11 mouse cellular contexts compared by ENCODE assay signal in the genomic region with DNA sequence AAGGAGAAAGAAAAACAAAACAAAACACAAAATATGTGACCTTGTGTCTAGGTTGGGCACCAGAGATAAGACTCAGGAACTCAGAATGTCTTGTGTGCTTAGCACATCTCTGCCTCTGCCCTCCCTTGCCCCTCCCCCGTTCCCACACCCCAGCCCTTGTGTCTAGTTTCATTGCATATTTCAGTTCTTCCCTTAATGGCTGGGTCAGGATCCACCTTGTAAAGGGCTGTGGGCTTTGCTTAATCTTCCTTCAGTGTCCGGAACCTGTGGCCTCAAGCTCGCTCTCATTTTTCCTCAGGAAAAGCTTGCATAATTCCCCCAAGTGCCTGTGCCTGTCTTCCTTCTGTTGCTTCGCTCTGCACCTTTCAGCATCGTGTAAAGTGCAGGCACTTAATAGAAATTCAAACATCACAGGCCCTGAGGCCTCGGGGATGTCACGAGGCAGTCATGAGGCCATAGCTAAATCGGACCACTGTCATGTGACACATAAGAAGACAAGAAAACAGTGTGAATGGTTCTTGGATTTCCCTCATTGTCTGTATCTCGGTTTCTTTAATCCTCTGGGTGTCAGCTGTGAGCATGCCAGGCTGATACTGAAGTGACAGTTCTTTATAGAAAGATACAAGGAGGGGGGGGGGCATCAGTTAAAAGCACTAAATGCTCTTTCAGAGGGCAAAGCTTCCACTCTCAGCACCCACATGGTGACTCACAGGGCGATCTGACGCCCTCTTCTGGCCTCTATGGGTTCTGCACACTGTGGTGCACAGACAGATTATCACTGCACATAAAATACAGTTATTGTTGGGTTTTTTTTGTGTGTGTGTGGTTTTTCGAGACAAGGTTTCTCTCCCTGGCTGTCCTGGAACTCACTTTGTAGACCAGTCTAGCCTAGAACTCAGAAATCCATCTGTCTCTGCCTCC. TPM values are rescaled to one million over a fixed set of nuclear protein-coding genes. Genes with fewer than 3 reads are reported as not detected.
DNase-seq lines count a peak whose midpoint lies in the region; ATAC-seq and TF ChIP-seq lines count a peak whose summit lies in the region.
"Had no signal": no experiment of that assay in that cellular context is flagged by ENCODE, and none has a peak within 500 bp of the region (broad histone marks: within the 10 kb centered on the region; RNA-seq: fewer than 3 reads in every experiment).

No protein-coding gene starts in this region.

- H3K4me1 ChIP-seq in hindbrain, postnatal 0 days (ENCODE audit: insufficient read depth, low read length) = no peaks in the 10 kb centered on the region
- no peaks in the 10 kb centered on the region for H3K4me1 ChIP-seq in hindbrain, embryonic 14.5 days (replicated peaks; ENCODE audit: control insufficient read depth, insufficient read depth, low read length)
- H3K4me1 ChIP-seq in G1E (ENCODE audit: insufficient read depth, low read depth, low read length) = peaks cover 63% of the 10 kb centered on the region
- H3K4me1 ChIP-seq in intestine, embryonic 16.5 days (ENCODE audit: control insufficient read depth, insufficient read depth, low read length) = 0 out of 2 replicates have a peak, but pooled peaks cover 10% of the 10 kb centered on the region
- 0 out of 2 replicates have a peak, but pooled peaks cover 4% of the 10 kb centered on the region for H3K4me1 ChIP-seq in midbrain, embryonic 13.5 days (replicated peaks)
- H3K4me1 ChIP-seq: neural tube, embryonic 13.5 days had no signal

- H3K9ac ChIP-seq in hindbrain, postnatal 0 days (replicated peaks; ENCODE audit: low read length) = no peak overlapping the region
- no peak overlapping the region for H3K9ac ChIP-seq in hindbrain, embryonic 14.5 days
- no peak overlapping the region for H3K9ac ChIP-seq in intestine, embryonic 16.5 days (ENCODE audit: low read depth, low read length)
- H3K9ac ChIP-seq in midbrain, embryonic 13.5 days (replicated peaks) = no peak overlapping the region
- H3K9ac ChIP-seq: embryonic facial prominence, embryonic 15.5 days; kidney, embryonic 15.5 days; neural tube, embryonic 13.5 days had no signal

- no peak overlapping the region for H3K4me3 ChIP-seq in hindbrain, postnatal 0 days (ENCODE audit: low read length)
- no peak overlapping the region for H3K4me3 ChIP-seq in hindbrain, embryonic 14.5 days (replicated peaks; ENCODE audit: low read length)
- H3K4me3 ChIP-seq in G1E (ENCODE audit: low read depth, low read length) = no peak overlapping the region
- no peak overlapping the region for H3K4me3 ChIP-seq in intestine, embryonic 16.5 days (ENCODE audit: low read length)
- no peak overlapping the region for H3K4me3 ChIP-seq in midbrain, embryonic 13.5 days (replicated peaks)
- H3K4me3 ChIP-seq: embryonic facial prominence, embryonic 15.5 days; kidney, embryonic 15.5 days; neural tube, embryonic 13.5 days had no signal

- no peak overlapping the region for H3K4me2 ChIP-seq in hindbrain, postnatal 0 days (ENCODE audit: low read depth, low read length)
- H3K4me2 ChIP-seq in hindbrain, embryonic 14.5 days (replicated peaks) = no peak overlapping the region
- no peak overlapping the region for H3K4me2 ChIP-seq in intestine, embryonic 16.5 days (ENCODE audit: low read depth, low read length)
- H3K4me2 ChIP-seq in midbrain, embryonic 13.5 days (replicated peaks) = no peak overlapping the region
- H3K4me2 ChIP-seq: embryonic facial prominence, embryonic 15.5 days; kidney, embryonic 15.5 days; neural tube, embryonic 13.5 days had no signal

- no peaks in the 10 kb centered on the region for H3K9me3 ChIP-seq in hindbrain, postnatal 0 days (ENCODE audit: low read length)
- no peaks in the 10 kb centered on the region for H3K9me3 ChIP-seq in hindbrain, embryonic 14.5 days (ENCODE audit: control insufficient read depth, low read length)
- no peaks in the 10 kb centered on the region for H3K9me3 ChIP-seq in G1E (replicated peaks)
- no peaks in the 10 kb centered on the region for H3K9me3 ChIP-seq in intestine, embryonic 16.5 days (ENCODE audit: control insufficient read depth, low read length)
- H3K9me3 ChIP-seq in midbrain, embryonic 13.5 days = no peaks in the 10 kb centered on the region
- H3K9me3 ChIP-seq: embryonic facial prominence, embryonic 15.5 days; kidney, embryonic 15.5 days; neural tube, embryonic 13.5 days had no signal

- peaks cover under 1% of the 10 kb centered on the region; the same call in 1 of the 2 replicates for H3K36me3 ChIP-seq in hindbrain, postnatal 0 days (ENCODE audit: insufficient read depth, low read length)
- no peaks in the 10 kb centered on the region; the same call in none of the 2 replicates for H3K36me3 ChIP-seq in hindbrain, embryonic 14.5 days (replicated peaks; ENCODE audit: control insufficient read depth, insufficient read depth)
- H3K36me3 ChIP-seq in G1E (replicated peaks) = peaks cover 82% of the 10 kb centered on the region
- H3K36me3 ChIP-seq in intestine, embryonic 16.5 days (ENCODE audit: control insufficient read depth, insufficient read depth, low read length) = no peaks in the 10 kb centered on the region
- peaks cover 8% of the 10 kb centered on the region; the same call in 1 of the 2 replicates for H3K36me3 ChIP-seq in midbrain, embryonic 13.5 days
- H3K36me3 ChIP-seq: embryonic facial prominence, embryonic 15.5 days; kidney, embryonic 15.5 days had no signal

- no peak for DNase-seq in hindbrain, postnatal 0 days (ENCODE audit: low spot score)
- no peak for DNase-seq in hindbrain, embryonic 14.5 days (ENCODE audit: low spot score)
- DNase-seq in G1E (ENCODE audit: low spot score) = no peak
- no peak for DNase-seq in cerebellum, postnatal 10 days
- no peak for DNase-seq in adrenal gland, adult 2 months

- peak; percentile 42 for TF ChIP-seq CTCF in hindbrain, postnatal 0 days (IDR thresholded peaks at IDR 0.05; ENCODE audit: low read depth)
- 0 out of 2 replicates have a peak, but pooled peaks have one; percentile 18 for TF ChIP-seq CTCF in G1E (IDR thresholded peaks at IDR 0.05; ENCODE audit: low read depth, low read length)

- H3K27ac ChIP-seq in hindbrain, postnatal 0 days = no peak overlapping the region
- H3K27ac ChIP-seq in hindbrain, embryonic 14.5 days = no peak overlapping the region
- peak overlapping the region; percentile 71 for H3K27ac ChIP-seq in intestine, embryonic 16.5 days (ENCODE audit: low read length)
- H3K27ac ChIP-seq in midbrain, embryonic 13.5 days = peak overlapping the region; percentile 44
- H3K27ac ChIP-seq: embryonic facial prominence, embryonic 15.5 days; kidney, embryonic 15.5 days; neural tube, embryonic 13.5 days had no signal

- no peaks in the 10 kb centered on the region for H3K27me3 ChIP-seq in hindbrain, postnatal 0 days (ENCODE audit: insufficient read depth, low read length)
- H3K27me3 ChIP-seq in hindbrain, embryonic 14.5 days (ENCODE audit: control insufficient read depth, insufficient read depth, low read length) = no peaks in the 10 kb centered on the region
- no peaks in the 10 kb centered on the region for H3K27me3 ChIP-seq in G1E (ENCODE audit: insufficient read depth, low read length)
- no peaks in the 10 kb centered on the region for H3K27me3 ChIP-seq in intestine, embryonic 16.5 days (replicated peaks; ENCODE audit: control insufficient read depth, insufficient read depth, low read length)
- no peaks in the 10 kb centered on the region for H3K27me3 ChIP-seq in midbrain, embryonic 13.5 days
- H3K27me3 ChIP-seq: embryonic facial prominence, embryonic 15.5 days; neural tube, embryonic 13.5 days; Patski had no signal

- WGBS in hindbrain, postnatal 0 days = 71% methylated on average over 12 of the region's 12 CpGs
- WGBS in hindbrain, embryonic 14.5 days = 64% methylated on average over 12 of the region's 12 CpGs
- 68% methylated on average over 12 of the region's 12 CpGs for WGBS in intestine, embryonic 16.5 days
- 57% methylated on average over 12 of the region's 12 CpGs for WGBS in midbrain, embryonic 13.5 days

- no peak for ATAC-seq in hindbrain, postnatal 0 days
- ATAC-seq in hindbrain, embryonic 14.5 days (ENCODE audit: low FRiP score) = no peak
- ATAC-seq in G1E (ENCODE audit: extremely low read depth, insufficient number of reproducible peaks, low FRiP score, poor library complexity, severe bottlenecking) = no peak
- ATAC-seq in intestine, embryonic 16.5 days = peak; percentile 28; the same call in 1 of the 2 replicates
- peak; percentile 37; the same call in 1 of the 2 replicates for ATAC-seq in midbrain, embryonic 13.5 days
- ATAC-seq: Patski had no signal

RNA-seq across cellular contexts. Expression of gene Rpl3, which starts 14.1 kb away (rescaled TPM):
- 599 and 600 TPM in 2 replicates for total RNA-seq in hindbrain, postnatal 0 days (2014; rRNA removed)
- polyA plus RNA-seq in hindbrain, postnatal 0 days (2015; fragmentation: Nextera tagmentation; extraction: Ambion mirVana) = 527 and 544 TPM in 2 replicates
- polyA plus RNA-seq in hindbrain, embryonic 14.5 days (2014; fragmentation: Nextera tagmentation; extraction: Ambion mirVana) = 685 and 734 TPM in 2 replicates
- total RNA-seq in G1E (2014; fragmentation: Nextera tagmentation) = 1,019 and 1,021 TPM in 2 replicates
- total RNA-seq in G1E (2017) = 1,569 and 1,698 TPM in 2 replicates
- polyA plus RNA-seq in G1E (2012) = 114 and 176 TPM in 2 replicates
- polyA plus RNA-seq in intestine, embryonic 16.5 days (2015; fragmentation: Nextera tagmentation; extraction: Ambion mirVana) = 1,018 and 1,133 TPM in 2 replicates
- 608 and 612 TPM in 2 replicates for polyA plus RNA-seq in midbrain, embryonic 13.5 days (2015; fragmentation: Nextera tagmentation; extraction: Ambion mirVana)
- total RNA-seq in adrenal gland, adult 2 months (2021) = 100 to 1,000 TPM; 376 to 618 TPM
- 500 and 520 TPM in 2 replicates for polyA plus RNA-seq in adrenal gland, adult 2 months (2012; rRNA removed)

RNA-seq across cellular contexts. Expression of gene Syngr1, which starts 14.6 kb away (rescaled TPM):
- 155 and 157 TPM in 2 replicates for total RNA-seq in hindbrain, postnatal 0 days (2014; rRNA removed)
- polyA plus RNA-seq in hindbrain, postnatal 0 days (2015; fragmentation: Nextera tagmentation; extraction: Ambion mirVana) = 73.4 and 78.6 TPM in 2 replicates
- polyA plus RNA-seq in hindbrain, embryonic 14.5 days (2014; fragmentation: Nextera tagmentation; extraction: Ambion mirVana) = 37.0 and 38.7 TPM in 2 replicates
- total RNA-seq in G1E (2014; fragmentation: Nextera tagmentation) = 41.4 and 44.2 TPM in 2 replicates
- total RNA-seq in G1E (2017) = 74.6 and 96.9 TPM in 2 replicates
- polyA plus RNA-seq in G1E (2012) = 86.9 and 89.8 TPM in 2 replicates
- polyA plus RNA-seq in intestine, embryonic 16.5 days (2015; fragmentation: Nextera tagmentation; extraction: Ambion mirVana) = 15.2 and 16.0 TPM in 2 replicates
- 20.6 and 26.2 TPM in 2 replicates for polyA plus RNA-seq in midbrain, embryonic 13.5 days (2015; fragmentation: Nextera tagmentation; extraction: Ambion mirVana)
- total RNA-seq in adrenal gland, adult 2 months (2021) = 10 to 100 TPM; 24.4 to 47.8 TPM
- 86.9 and 119 TPM in 2 replicates for polyA plus RNA-seq in adrenal gland, adult 2 months (2012; rRNA removed)

RNA-seq across cellular contexts. Expression of gene Tab1, which starts 27.2 kb away (rescaled TPM):
- 55.0 and 58.6 TPM in 2 replicates for total RNA-seq in hindbrain, postnatal 0 days (2014; rRNA removed)
- polyA plus RNA-seq in hindbrain, postnatal 0 days (2015; fragmentation: Nextera tagmentation; extraction: Ambion mirVana) = 26.5 and 27.9 TPM in 2 replicates
- 32.2 and 36.1 TPM in 2 replicates for polyA plus RNA-seq in hindbrain, embryonic 14.5 days (2014; fragmentation: Nextera tagmentation; extraction: Ambion mirVana)
- total RNA-seq in G1E (2014; fragmentation: Nextera tagmentation) (19.0 and 27.2 TPM in 2 replicates), G1E (2017) (22.3 and 25.0 TPM in 2 replicates)
- polyA plus RNA-seq in G1E (2012) = 23.6 and 29.1 TPM in 2 replicates
- 28.2 and 29.6 TPM in 2 replicates for polyA plus RNA-seq in intestine, embryonic 16.5 days (2015; fragmentation: Nextera tagmentation; extraction: Ambion mirVana)
- 41.1 and 43.0 TPM in 2 replicates for polyA plus RNA-seq in midbrain, embryonic 13.5 days (2015; fragmentation: Nextera tagmentation; extraction: Ambion mirVana)
- total RNA-seq in adrenal gland, adult 2 months (2021) = 10 to 100 TPM; 11.4 to 23.2 TPM
- 19.6 and 23.4 TPM in 2 replicates for polyA plus RNA-seq in adrenal gland, adult 2 months (2012; rRNA removed)

Comparison
In these comparisons a context has a peak if more than half of its experiments do, and no peak if none do; other contexts are left out.
1. ATAC-seq: peak in intestine, embryonic 16.5 days (single experiment) and midbrain, embryonic 13.5 days (single experiment); none in hindbrain, postnatal 0 days (single experiment), hindbrain, embryonic 14.5 days (single experiment) and G1E (single experiment).
2. H3K27ac ChIP-seq: peak in intestine, embryonic 16.5 days (single experiment) and midbrain, embryonic 13.5 days (single experiment); none in hindbrain, postnatal 0 days (single experiment) and hindbrain, embryonic 14.5 days (single experiment).